Mouse (Mus musculus) neural tube, embryonic 10.5 days (tissue): ENCODE measurements around the gene Rnf157.
A peak's percentile ranks its signal among the peaks of the same experiment; 100 is the strongest.
"Not testable (repeated sequence)": the region's sequence is repeated elsewhere in the genome, so short reads cannot be mapped to it uniquely, and the experiment has no call there.

Experiments
- DNase-seq: peaks from one replicate; pipeline ENCODE4 v3.0.0-alpha.2; 2017; ENCODE audit warnings: low spot score; ENCODE audit errors: extremely low spot score

Gene Rnf157

DNA sequence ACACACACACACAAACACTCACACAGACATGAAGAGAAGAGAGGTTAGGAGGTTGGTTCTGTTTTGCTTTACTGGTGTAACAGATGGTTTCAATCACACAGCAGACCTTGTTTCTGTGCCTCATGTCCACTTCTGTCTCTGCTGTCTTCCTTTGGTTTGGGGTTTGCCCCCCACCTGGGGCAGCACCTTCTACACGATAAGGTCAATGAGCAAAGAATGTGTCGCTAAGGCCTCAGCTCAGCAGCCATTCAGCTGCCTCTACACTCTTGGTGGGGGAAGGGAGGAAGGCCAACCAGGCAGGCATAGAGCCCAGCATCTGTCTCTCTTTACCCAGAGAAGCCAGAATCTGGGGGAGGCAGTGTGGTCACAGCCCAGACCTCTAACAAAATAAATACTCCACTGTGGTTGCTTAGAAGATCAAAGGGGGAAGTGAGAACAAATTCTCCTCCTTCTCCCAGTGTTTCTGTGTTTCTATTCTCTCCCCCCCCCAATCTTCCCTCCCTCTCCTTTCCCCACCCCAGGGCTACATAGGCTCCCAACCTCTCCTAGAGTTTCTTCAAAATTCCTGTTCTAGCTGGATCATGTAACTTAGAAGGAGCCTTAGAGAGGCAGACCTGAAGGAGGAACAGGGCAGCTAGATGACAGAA, 5.5 kb upstream of the Rnf157 start:
- DNase-seq = peak; percentile 50

DNA sequence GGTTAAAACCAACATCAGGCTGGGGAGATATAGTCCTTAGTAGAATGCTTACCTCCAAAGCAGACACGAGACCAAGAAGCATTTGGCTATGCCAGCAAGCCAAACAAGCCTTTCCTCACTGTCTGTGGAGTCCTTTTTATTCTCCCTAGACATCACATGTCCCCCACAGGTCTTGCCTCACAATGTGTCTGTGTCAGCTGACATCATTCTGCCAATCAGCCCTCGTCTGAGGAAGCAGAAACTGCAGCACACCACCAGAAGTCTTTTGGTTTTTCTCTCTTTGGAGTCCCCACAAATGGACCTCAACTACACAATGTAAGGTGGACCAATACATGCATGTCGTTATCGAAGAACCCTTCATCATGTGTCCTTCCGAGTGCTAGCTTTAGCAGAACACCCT, 4.2 kb upstream of the Rnf157 start:
- DNase-seq = no peak

DNA sequence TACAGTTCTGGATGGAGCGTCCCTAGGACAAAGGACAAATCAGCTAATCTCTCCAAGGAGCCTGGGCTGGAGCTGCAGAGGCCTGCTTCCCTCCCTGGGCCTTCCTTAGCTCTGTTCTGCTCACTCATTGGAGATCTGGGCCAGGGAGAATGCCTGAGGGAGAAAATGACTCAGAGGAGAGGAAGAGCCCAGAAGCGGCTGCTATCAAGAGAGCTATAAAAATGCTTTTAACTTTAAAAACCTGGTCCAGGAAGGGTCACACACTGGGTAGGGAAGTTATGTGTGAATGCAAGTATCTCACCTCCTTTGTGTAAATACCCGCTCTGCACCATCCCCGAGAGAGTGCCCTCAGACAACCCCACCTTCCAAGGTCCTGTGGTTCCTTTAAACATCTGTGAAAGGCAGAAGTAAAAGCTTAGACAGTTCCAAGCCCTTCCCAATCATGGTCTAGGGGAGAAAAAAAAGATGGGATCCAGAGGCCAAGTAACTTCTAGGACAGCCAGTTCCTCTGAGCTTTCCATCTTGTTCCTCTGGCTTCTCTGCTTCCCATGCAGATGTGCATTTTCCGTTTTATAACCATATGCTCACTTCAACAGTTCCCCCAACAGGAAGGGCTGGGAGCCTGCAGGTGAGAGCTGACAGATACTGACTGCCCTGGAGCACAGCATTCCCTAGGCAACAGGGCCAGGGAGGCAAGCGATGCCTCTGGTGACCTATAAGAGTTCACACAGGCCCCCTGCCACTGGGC, 3.5 kb upstream of the Rnf157 start:
- no peak for DNase-seq

DNA sequence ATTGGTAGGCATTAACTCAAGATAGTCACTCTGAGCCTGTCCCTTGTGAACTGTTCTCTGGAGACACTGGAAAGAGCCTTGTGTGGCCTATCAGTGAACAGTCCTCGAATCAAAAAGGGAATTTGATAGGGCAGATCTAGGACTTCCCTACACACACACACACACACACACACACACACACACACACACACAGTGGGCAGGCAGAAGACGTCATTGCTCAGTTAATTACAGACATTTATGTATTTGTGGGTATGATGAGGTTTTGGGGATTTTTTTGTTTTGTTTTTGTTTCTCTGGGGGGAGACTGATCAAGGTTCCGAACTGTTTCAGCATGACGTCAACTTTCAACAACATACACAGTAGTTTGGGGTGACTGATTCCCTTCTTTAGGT, 795 bp upstream of the Rnf157 start:
- no peak for DNase-seq

DNA sequence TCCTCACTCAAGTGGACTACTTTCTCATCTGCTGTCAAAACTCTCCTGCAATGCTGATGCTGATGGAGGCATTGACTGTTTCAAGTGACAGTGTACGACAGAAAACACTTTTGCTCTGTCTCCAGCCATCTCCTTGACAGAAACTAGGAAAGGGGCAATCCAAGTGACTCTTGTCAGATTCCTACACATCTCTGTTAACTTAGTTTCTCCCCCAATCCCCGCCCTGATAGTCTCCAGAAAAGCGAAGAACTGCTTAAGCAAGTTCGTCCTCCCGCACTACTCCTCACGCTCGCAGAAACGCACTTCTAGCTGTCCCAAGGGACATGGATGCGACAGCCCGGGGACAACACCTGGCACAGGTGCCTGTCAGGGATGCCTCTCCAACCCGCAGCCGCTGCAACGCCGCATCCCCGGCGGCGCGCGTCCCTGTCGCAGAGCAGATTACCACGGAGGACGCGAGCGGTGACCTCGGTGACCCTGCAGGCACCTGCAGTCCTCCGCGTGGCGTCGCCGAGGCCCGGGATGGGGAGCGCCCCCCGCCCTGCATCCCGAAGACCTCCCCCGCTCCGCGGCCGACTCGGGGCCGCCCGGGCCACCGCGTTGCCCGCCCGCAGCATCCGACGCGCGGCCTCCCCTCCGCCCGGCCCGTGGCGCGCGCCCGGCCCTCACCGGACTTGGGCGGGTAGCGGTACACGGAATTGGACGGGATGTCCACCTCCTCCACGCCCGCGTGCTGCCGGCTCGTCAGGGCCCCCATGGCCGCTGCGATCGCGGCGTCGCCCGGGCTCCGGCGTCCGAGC, 604 bp downstream of the Rnf157 start:
- peak; percentile 54 for DNase-seq

DNA sequence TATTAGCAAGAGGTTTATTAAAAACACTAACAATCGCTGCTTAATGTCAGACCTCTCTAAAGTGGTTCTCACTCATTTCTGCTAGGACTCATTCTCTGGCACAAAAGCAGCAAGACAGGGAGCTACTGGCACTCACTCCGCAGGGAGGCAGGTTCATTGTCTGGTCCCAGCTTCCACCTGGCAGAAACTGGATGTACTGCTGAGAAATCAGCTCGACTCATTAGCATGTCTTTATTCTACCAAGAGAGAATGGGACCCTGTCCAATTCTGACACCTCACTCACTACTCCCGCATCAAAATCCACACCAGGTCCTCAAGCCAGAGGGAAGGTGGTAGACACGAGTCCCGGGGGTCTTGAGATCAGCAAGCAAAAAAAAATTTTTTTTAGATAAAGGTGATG, 1.2 kb downstream of the Rnf157 start:
- no peak for DNase-seq

DNA sequence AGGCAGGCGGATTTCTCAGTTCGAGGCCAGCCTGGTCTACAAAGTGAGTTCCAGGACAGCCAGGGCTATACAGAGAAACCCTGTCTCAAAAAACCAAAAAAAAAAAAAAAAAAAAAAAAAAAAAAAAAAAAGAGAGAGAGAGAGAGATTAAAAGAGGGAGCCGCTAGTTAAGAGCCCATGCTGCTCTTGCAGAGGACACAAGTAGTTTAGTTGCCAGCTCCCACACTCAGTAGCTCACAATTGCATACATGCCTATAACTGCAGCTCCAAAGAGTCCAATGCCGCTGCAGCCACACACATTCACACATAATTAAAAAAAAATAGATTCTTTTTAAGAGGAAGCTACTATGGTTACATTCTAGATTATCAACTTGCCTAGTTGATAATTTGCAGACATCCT, 2.4 kb downstream of the Rnf157 start:
- not testable (repeated sequence) for DNase-seq

DNA sequence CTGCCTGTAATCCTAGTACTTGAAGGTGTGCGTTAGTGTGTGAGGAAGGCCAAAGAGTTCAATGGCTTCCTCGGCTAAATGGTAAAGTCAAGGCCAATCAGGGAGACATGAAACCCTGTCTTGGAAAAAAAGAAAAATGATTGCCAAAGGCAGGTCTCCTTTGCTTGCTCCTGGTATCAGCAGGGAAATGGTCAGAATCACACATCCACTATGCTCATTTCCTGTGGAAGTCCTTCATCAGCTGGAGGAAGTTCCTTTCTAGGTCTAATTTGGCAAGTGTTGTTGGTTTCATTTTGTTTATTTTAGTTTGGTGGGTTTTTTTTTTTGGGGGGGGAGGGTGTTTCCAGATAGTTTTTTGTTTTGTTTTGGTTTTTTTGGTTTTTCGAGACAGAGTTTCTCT, 3.8 kb downstream of the Rnf157 start:
- no peak for DNase-seq

DNA sequence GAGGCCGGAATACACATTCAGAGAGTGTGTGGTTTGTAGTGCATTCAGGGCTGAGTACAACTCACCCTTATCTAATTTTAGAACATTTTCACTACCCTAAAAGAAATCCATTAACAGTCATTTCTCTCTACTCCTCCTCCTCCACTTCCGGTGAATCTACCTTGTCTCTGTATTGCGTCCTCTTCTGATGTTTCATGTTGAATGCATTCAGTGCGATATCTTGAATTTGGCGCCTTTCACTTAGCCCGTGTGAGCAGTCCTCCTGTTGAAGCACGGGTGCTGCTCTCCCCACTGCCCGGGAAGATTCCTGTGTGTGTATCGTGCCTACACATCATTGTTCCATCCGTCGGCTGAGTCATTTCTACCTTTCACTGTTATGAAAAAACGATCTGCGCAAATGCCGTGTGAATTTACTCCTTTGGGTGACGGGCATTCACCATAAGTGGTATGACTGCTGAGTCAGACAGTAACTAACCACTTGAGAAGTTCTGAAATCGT, 6.6 kb downstream of the Rnf157 start:
- DNase-seq = no peak

DNA sequence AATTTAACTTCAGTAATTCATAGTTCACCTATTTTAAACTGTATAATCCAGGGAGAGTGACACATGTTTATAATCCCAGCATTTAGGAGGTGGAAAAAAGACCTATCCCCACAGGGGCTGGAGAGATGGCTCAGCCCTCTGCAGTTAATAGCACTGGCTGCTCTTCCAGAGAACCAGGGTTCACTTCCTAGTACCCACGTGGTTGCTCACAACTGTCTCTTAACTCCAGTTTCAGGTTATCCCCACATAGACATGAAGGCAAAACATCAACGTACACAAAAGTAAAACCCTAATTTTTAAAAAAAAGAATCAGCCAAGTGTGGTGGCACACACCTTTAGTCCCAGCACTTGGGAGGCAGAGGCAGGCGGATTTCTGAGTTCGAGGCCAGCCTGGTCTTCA, 7.2 kb downstream of the Rnf157 start:
- no peak for DNase-seq

DNA sequence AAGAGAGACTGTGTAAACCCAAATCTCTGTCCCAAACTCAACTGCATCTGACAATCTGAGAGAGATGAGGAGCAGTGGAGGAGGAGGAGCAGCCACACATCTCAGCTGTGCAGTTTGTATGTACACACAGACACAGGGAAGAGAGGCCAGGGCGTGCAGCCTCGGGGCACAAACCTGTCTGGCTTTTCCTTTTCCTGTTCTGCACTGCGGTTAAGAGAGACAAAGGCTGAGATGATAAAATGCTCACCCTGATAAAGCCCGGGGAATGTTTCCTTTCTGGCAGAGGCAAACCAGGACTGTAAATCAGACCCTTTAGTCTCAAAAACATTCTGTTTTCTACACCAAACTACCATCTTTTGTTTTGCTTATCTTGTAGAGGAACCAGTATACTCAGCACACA, 12.3 kb downstream of the Rnf157 start:
- DNase-seq = no peak

DNA sequence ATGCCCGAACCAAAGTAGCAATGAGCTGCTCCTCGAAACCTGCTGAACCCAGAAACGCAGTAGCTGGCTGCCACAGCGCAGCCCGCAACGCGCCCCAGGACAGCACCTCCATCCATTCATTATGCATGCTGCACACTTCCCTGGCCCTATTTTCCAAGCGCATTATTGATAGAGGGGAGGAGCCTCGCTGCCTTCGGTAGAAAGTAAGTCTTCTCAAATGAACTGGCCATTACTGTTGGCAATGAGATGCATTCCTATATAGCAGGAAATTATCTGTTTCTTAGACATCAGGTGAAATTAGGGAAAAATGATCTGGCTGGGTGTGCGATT, 14.5 kb downstream of the Rnf157 start:
- DNase-seq = no peak

DNA sequence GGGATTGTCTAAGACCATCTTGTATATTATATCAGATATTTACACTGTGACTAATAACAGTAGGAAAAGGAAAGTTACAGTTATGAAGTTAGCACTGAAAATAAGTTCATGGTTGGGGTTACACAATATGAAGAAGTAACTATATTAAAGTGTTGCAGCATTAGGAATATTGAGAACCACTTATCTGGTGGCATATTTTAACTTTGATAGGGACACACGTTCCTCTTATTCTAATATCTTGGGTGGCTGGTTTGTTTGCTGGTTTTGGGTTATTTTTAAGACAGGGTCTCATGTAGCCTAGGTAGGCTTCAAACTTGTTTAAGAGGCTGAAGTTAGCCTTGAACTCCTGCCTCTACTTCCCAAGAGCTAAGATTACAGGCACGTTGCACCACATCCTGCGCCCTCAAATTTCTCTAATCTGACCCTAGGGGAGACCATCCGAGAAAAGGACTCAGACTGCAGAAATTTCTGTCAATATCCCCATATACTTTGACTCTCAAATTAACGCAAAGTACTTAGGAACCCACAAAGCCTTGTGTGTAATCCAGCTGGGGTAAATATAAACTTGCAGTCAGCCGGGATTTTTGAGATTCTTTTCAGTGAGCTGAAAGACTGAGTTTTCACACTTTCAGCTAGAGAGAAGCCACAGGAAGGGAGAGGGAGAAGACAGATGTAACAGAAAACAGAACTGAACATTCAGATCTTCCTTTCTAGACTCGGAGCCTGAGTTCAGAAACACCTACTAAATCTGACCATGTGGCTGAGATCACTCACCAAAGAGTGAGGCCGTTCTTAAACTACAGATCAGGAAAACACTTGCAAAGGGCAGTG, 15.1 kb downstream of the Rnf157 start:
- no peak for DNase-seq

DNA sequence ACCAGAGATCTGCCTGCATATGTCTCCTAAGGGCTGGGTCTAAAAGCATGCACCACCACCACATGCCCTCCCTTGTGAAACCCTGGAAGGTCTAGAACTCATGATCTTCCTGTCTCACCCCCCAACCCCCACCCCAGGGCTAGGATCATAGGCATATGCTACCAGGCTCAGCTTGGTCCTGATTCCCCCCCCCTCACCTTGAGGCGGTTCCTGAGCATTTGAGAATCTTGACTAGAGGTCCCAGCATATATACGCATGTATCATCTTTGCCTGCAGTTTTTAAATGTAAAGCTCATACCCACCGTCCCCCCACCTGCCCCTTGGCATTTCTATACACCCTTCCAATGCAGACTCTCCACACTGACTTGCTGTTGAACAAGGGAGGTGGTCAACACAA, 15.9 kb downstream of the Rnf157 start:
- DNase-seq = no peak

DNA sequence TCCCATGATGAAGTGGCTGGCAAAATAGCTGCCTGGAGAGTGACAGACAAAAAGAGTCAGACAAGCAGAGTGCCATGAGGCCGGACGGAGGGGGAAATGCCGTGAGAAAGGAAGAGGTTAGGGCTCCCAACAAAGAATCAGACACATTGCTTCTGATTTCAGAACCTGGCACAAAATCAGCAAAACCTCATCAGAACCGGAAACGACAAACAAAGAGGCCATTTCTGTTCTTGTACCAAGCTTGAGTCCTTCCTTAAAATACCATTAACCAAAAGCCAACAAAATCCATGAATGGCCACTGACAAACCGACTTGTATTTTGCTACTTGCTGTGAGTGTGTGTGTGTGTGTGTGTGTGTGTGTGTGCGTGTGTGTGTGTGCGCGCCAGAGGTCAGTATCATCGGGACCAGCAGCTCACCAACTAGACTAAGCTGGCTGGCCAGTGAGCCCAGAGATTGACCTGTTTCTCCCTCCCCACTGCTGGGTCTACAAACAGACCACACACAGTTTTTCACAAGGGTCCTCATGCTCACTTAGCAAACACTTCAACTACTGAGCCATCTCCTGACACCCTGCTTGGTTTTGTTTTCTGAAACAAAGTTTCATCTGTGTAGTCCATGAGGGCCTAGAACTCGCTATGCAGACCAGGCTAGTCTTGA, 16.4 kb downstream of the Rnf157 start:
- DNase-seq = no peak

DNA sequence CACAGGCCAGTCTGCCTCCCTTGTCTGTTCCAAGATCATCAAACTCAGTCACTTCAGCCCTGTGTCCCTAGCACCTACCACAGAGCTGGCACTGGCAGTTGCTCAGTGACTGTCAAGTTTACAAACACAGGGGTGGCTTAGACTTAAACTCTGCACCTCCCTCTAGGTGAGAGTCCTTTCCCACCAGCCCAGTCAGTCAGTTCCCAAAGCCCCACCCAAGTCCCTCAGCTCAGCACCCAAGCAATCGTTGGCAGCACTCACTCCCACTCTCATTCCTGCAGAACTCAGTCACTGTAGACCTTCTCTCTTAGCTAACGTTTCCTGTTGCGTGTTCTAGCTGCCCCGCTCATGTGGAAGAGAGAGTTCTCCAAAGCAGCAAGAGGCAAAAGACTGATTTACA, 18.1 kb downstream of the Rnf157 start:
- DNase-seq = no peak

DNA sequence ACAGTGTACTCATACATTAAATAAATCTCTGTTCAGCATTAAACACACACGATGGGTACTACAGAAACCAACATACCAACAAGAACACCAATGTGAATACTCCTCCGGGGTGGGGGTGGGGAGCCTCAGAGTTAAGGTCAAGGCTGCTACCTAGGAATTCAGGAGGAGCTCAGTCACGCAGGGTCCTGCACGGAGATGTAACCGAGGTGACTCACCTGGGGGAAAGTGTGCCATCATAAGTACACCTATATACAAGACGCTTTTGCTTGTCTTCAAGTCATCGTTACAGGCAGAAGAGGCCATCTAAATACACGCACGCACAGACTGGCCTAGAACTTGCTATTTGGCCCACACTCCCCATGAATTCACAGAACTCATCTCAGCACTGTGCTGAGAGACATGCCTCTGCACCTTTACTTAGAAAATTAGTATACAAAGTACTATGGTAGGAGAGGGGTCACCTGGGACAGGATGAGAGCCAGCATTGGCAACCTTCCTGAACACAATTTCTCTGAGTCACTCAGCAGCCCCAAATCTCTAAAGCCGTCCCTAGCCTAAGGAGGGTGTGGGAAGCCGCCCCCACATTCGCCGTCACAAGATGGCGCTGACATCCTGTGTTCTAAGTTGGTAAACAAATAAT, 23.9 kb downstream of the Rnf157 start:
- no peak for DNase-seq

DNA sequence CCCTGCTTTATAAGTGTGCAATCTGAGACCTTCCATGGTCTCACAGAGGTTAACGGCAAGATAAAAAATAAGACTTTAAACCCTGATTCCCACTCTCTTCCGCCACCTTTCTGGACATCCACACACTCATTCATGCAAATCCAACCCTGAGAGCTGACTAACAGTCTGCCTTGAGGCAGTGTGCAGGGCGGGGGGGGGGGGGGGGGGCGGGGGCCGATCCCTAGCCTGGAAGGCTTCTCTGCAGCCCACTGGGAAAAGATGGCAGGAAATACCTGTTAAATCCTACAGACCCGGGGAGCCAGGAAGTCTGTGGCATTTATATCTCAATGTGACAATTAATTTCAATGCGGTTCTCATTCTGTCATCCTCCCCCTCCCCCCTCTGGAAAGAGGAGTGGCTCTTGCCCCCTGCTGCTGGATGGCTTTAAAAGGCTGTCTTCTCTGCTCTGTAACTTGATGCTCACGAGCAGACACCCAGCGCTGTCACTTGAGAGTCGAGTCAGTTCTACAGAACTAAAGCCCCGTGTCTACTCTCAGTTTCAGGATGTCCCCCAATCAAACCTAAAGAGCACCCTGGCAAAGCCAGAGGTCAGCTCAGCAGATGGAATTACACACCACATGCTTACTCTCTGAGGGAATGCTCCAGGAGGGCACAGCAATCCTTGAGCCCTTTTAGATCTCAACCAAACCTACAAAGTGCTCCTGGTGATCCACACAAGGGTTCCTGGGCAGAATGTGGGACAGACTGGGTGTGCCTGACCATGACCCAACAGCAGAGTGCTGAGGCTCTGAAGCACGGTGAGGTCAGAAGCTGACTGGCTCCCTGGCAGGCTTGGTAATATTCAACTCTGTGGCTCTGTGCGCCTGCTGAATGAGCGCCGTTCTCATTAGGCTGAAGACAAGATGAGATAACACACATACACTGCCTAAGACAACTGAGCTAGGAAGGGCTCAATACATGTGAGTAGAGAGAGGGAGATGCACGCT, 25.5 kb downstream of the Rnf157 start:
- DNase-seq = peak; percentile 52

DNA sequence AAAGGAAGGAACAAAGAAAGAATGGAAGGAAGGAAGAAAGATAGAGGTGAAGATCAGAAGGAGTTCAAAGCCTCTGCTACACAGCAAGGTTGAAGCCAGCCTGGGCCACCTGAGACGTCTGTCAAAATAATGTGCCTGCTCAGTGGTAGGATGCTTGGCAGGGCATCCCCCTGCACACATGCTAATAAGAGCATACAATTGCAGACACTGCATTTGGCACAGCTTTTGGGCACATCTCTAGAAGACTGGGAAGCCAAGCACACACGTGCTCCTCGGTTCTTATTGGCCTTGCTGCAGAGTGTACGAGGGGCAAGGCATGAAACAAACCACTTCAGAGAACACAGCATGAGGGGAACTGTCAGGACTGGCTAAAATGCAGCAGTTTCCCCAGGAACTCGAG, 26.8 kb downstream of the Rnf157 start:
- DNase-seq = no peak
